Mouse (Mus musculus) kidney, adult 8-10 months (tissue): ENCODE data around the gene Shank1.
"Not testable (repeated sequence)": the region's sequence is repeated elsewhere in the genome, so short reads cannot be mapped to it uniquely, and the experiment has no call there.

Source experiments
- DNase-seq, 2 experiments: peaks; one replicate each; pipeline ENCODE4 v3.0.0; 2022

Gene Shank1

DNA sequence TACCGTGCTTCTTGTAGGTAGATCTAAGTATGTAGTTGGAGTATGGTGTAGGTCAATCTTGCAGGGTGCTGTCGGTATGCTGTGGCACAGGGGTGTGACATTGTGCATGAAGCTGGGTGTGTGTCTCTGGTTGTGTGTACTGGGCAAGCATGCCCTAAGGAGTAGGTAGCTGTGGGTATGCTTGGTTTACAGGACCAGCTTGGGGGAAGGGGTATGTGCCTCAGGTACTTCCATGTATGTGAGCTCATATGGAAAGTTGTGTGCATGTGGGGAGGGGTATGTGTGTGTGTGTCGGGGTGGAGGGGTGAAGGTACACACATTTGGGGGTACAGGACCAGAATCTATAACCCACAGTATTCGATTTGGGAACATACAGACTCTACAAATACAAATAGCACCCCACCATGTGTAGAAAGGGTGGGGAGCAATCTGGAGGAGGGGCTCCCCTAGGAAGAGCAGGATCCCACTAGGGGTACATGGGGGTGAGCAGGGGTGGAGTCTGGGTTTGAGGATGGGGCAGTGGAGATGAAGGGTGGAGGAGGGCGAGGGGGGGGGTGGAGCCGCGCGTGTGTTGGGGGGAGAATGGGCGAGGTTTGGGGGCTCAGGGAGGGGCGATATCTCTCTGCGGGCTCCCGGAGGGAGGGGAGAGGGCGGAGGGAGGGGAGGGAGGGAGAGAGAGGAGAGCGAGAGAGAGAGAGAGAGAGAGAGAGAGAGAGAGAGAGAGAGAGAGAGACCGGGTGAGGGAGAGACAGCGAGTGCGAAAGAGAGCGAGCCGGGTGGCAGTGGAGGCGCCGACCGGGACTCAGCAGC, at the start of gene Shank1:
TSS of gene Shank1 (plus strand) at position 779 of the 810 bp plus-strand sequence.
- DNase-seq, result no peak

- no peak for DNase-seq
Measured at GRCm38 (mm10) chr7:44260410-44260809, 49.6 kb upstream of the Shank1 start.

- no peak for DNase-seq
Measured at GRCm38 (mm10) chr7:44261147-44261546, 48.9 kb upstream of the Shank1 start, which contains the start of gene Gm15517. Gm15517 (plus strand) TSS chr7:44261447.

DNA sequence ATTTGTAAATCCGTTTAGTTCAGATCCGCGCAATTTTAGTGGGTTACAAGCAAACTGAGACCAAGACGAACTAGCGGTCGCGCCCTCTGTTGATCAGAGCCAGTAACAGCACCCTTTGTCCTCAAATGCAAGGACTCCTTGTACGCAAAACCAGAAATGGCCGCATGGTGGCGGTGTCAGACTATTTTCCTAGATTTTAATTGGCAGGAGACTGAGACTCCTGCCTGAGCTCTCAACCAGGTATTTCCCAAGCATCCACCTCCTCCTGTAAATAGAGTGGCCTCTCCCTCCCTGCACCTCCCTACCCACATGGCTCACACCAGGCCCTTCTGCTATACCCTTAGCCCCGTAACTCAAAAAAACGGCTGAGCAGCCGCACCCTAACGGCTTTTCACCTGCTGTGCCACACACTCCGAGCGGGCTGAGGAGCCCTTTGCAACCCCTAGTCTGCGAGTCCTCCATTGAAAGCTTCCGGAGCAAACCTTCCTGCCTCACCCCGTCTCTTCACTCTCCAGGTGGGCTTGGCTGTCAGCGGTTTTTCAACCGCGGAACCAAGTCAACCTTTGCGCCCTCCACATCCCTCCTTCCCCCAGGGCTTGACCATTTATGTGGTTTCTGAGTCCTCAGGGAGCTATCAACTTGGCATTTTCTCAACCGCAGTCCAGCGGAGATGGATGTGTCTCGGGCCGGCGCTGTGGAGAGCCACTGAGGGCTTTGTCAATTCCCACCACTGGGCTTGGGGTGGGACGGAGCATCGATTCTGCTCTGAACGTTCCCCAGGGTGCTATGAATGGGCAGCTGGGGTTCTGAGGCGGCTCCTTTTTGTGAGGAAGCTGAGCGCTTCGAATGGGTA, 47.0 kb upstream of the Shank1 start:
- peak; percentile 89 to 97 for DNase-seq

DNA sequence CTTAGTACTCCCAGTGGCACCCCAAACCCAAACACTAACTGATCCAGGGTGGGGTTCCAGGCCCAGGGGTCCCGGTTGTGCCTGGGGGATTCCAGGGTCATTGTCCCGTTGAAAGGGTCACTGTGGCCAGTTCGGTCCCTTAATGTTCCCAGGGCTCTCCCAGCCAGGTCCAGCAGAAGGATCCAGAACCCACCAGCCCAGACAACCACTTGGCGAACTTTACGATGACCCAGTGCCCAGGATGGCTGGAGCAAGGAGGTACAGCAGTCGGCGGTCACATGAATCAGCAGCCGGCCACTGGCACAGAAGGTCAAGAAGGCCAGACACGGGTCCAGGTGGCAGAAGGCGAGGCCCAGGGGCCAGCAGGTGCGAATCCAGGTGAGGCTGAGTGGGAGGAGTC, 41.9 kb upstream of the Shank1 start:
- DNase-seq, result no peak

DNA sequence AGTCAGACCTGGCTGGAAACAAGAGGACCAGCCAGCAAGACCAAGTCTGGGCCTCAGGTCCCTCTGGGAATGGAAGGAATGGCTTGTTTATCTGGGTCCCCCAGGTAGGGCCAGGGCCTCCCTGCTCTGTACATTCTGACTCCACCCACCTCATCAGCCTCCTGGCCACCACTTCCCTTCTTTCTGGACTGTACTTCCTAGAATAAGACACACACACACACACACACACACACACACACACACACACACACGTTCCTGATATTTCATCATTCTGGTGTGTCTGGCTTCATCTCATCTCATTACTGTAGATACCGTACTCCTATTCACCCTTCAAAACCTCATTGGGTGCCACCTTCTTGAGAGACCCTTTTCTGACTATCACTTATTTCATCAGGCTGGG, 40.7 kb upstream of the Shank1 start:
- DNase-seq, result no peak

DNA sequence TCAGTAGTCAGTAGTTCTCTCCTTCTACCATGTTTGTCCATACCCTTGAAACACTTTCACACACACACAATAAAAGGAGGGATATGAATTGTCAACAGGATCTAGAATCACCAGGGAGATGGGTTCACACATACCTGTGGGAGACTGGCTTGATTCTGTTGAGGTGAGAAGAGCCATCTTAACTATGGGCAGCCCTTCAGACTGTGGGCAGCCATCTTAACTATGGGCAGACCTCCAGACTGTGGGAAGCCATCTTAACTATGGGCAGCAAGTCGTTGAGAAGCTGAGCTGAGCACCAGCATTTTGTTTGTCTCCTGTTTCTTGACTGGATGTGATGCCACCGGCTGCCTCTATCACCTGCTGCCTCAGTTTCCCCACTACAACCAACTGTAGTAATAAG, 38.7 kb upstream of the Shank1 start:
- DNase-seq, result no peak

GRCm38 (mm10) chr7:44272546-44272945, 37.5 kb upstream of the Shank1 start:
- DNase-seq, result no peak

DNA sequence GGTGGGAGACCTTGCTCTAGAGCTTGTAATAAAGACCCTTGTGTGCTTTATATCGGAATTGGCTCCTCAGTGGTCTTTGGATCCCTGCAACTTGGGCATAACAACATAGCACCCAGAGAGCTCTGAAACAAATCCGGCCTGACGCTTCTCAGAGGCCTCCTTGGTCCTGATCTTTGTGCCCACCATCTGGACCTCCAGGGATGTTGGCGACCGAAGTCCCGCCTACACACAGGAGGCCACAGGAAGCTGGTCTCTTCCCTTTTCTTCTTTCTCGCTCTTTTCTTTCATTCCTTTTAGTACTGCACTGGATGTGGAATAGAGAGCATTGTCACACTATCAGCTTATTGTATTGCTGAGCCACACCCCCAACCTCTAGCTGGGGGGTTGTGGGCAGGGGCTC, 36.6 kb upstream of the Shank1 start:
- DNase-seq, result no peak

- no peak for DNase-seq
Measured at GRCm38 (mm10) chr7:44274096-44274495, 36.0 kb upstream of the Shank1 start.

- no peak for DNase-seq
Measured at GRCm38 (mm10) chr7:44275546-44275945, 34.5 kb upstream of the Shank1 start.

GRCm38 (mm10) chr7:44276461-44277249, 33.4 kb upstream of the Shank1 start:
- no peak for DNase-seq

DNA sequence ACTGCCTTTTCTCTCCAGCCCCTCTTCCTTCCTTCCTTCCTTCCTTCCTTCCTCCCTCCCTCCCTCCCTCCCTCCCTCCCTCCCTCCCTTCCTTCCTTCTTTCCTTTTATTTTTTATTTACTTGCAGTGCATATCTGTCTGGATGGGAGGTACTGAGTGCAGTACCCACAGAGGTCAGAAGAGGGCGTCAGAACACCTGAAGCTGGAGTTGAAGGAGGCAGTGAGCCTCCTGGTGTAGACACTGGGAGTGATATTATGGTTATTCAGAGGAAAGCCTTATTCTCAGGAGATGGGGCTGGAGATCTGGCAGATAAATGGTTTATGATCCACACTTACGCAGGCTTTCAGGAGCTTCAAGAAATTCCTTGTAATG, 32.8 kb upstream of the Shank1 start:
- peak in 1 of 2 experiments; percentile 57 for DNase-seq

DNA sequence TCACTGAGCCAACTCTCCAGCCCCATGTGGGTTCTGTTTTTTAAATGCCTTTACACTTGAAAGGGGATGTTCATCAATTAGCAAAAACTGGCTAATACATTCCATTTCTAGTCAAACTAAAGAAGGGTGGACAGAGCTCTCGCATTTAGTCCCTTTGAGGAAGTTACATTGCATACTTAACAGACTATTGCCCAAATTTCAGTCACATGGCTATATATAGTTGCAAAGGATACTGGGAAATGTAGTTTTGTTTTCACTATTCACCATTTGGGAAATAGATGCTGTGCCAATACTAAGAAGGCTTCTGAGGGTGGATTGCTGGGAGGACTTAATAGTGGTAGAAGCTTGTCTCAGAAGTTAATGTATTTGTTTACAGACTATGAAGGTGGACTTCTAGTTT, 29.1 kb upstream of the Shank1 start:
- DNase-seq, result no peak

- DNase-seq, result no peak
Measured at GRCm38 (mm10) chr7:44281586-44281985, 28.5 kb upstream of the Shank1 start.

DNA sequence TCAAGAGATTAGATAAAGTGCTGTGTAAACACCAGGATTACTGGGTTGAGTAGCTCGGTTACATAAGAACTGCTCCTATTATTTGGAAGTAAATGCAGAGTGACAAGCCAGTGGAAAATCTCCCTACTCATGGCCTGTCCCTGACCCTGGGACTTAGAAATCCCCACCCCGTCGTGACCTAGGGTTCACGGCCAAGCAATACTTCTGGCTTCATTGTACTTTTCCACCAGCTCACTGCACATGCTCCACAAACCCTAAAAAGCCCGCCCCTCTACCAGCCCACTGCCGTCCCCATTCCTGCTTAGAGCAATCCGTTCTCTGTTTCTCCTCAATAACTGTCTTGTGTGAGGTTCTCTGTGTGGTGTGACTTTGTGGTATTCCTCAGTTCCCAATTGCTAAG, 22.3 kb upstream of the Shank1 start:
- DNase-seq, result no peak

- DNase-seq, result no peak
Measured at GRCm38 (mm10) chr7:44290986-44291385, 19.1 kb upstream of the Shank1 start.

GRCm38 (mm10) chr7:44291418-44291817, 18.6 kb upstream of the Shank1 start:
- DNase-seq, result no peak

GRCm38 (mm10) chr7:44297501-44297900, 12.6 kb upstream of the Shank1 start:
- not testable (repeated sequence) for DNase-seq

- DNase-seq, result no peak
Measured at GRCm38 (mm10) chr7:44303346-44304340, 6.4 kb upstream of the Shank1 start.

- DNase-seq, result no peak
Measured at GRCm38 (mm10) chr7:44304463-44304774, 5.6 kb upstream of the Shank1 start.
